Mouse (Mus musculus) lung, postnatal 0 days (tissue): Measurements from ENCODE around the gene Hist1h2bf. TPM values are rescaled to one million over a fixed set of nuclear protein-coding genes. Genes with fewer than 3 reads are reported as not detected.
A peak's percentile ranks its signal among the peaks of the same experiment; 100 is the strongest.

Source experiments
- ATAC-seq: fragments of 200-750 bp; cut with Nextera tagmentation; 2 replicates; pipeline ENCODE4 v1.8.0; 2017; ENCODE audit warnings: moderate library complexity
- DNase-seq: peaks from one replicate; pipeline ENCODE4 v3.0.0-alpha.2; 2016; ENCODE audit warnings: low spot score
- H3K27ac ChIP-seq: fragments of 300-500 bp; sonication (generic); 2 replicates; pipeline ENCODE4 v1.5.1; 2014; ENCODE audit warnings: antibody characterized with exemption, mild to moderate bottlenecking, low read length, mixed read lengths
- H3K27me3 ChIP-seq: fragments of 300-500 bp; sonication (generic); replicated peaks from 2 replicates; pipeline ENCODE4 v1.6.1; 2014; ENCODE audit warnings: low read length, mixed read lengths; ENCODE audit not compliant: insufficient read depth
- H3K36me3 ChIP-seq: fragments of 300-500 bp; sonication (generic); 2 replicates; pipeline ENCODE4 v1.6.1; 2014; ENCODE audit warnings: low read length, mixed read lengths; ENCODE audit not compliant: insufficient read depth
- H3K4me1 ChIP-seq: fragments of 300-500 bp; sonication (generic); 2 replicates; pipeline ENCODE4 v1.6.1; 2014; ENCODE audit warnings: antibody characterized with exemption, low read depth, low read length, mixed read lengths; ENCODE audit not compliant: insufficient read depth
- H3K4me2 ChIP-seq: fragments of 300-500 bp; sonication (generic); replicated peaks from 2 replicates; pipeline ENCODE4 v1.6.1; 2014; ENCODE audit warnings: low read depth, mild to moderate bottlenecking, low read length, moderate library complexity, mixed read lengths
- H3K4me3 ChIP-seq: fragments of 300-500 bp; sonication (generic); 2 replicates; pipeline ENCODE4 v1.5.1; 2014; ENCODE audit warnings: low read depth, low read length
- H3K9ac ChIP-seq: fragments of 300-500 bp; sonication (generic); replicated peaks from 2 replicates; pipeline ENCODE4 v1.6.1; 2014; ENCODE audit warnings: low read depth, mild to moderate bottlenecking
- H3K9me3 ChIP-seq: fragments of 300-500 bp; sonication (generic); 2 replicates; pipeline ENCODE4 v1.6.1; 2016; ENCODE audit warnings: low read length, mixed read lengths
- CTCF ChIP-seq: IDR thresholded peaks from 2 replicates; pipeline ENCODE4 v1.5.1; 2016; ENCODE audit warnings: antibody characterized with exemption, mild to moderate bottlenecking
- EP300 ChIP-seq: IDR thresholded peaks from 2 replicates; pipeline ENCODE4 v1.6.1; 2016; ENCODE audit warnings: antibody characterized with exemption, mild to moderate bottlenecking, control low read depth
- WGBS: fragments of 180-500 bp; shearing (Covaris S2); extraction: QIAGEN DNeasy Blood & Tissue Kit; methylation state at CpG from one replicate; pipeline ENCODE4 v1.1.7; 2014; 5-methylcytosine and 5-hydroxymethylcytosine counted together
- polyA plus RNA-seq: library from polyadenylated mRNA; unstranded; fragments of >200 nt; fragmentation: Nextera tagmentation; extraction: Ambion mirVana; gene quantifications from 2 replicates; pipeline ENCODE4 v1.2.1, GENCODE M21; 2015

Hist1h2bf gene
- polyA plus RNA-seq, 1 experiment from 2014 or later = 0.48 TPM

GRCm38 (mm10) chr13:23585029-23585441 lies 11.0 kb upstream of the Hist1h2bf start:
- TF ChIP-seq EP300 (no peak), CTCF (no peak)
- no peaks in the 10 kb centered on the region for H3K9me3 ChIP-seq
- ATAC-seq (peak; percentile 29), DNase-seq (peak; percentile 88)
- H3K36me3 ChIP-seq = no peaks in the 10 kb centered on the region
- WGBS = under 1% methylated on average over 21 of the region's 21 CpGs
- peak overlapping the region; percentile 97 for H3K27ac ChIP-seq
- peak overlapping the region; percentile 52 for H3K4me3 ChIP-seq
- no peaks in the 10 kb centered on the region for H3K27me3 ChIP-seq
- peak overlapping the region; percentile 58 for H3K9ac ChIP-seq
- peaks cover 10% of the 10 kb centered on the region for H3K4me1 ChIP-seq
- peak overlapping the region; percentile 62 for H3K4me2 ChIP-seq

GRCm38 (mm10) chr13:23584331-23584730 lies 10.3 kb upstream of the Hist1h2bf start:
- peak; percentile 59 for DNase-seq

GRCm38 (mm10) chr13:23583387-23584068 lies 9.5 kb upstream of the Hist1h2bf start:
- peaks cover 10% of the 10 kb centered on the region for H3K4me1 ChIP-seq
- H3K9me3 ChIP-seq = no peaks in the 10 kb centered on the region
- DNase-seq (no peak), ATAC-seq (no peak)
- no peak for TF ChIP-seq CTCF
- no peak for TF ChIP-seq EP300
- no peak overlapping the region for H3K27ac ChIP-seq
- no peak overlapping the region for H3K4me3 ChIP-seq
- H3K36me3 ChIP-seq = no peaks in the 10 kb centered on the region
- H3K4me2 ChIP-seq = no peak overlapping the region; the same call in 1 of the 2 replicates
- no peaks in the 10 kb centered on the region for H3K27me3 ChIP-seq
- no peak overlapping the region for H3K9ac ChIP-seq

More at GRCm38 (mm10) chr13:23584331-23584730, 10.3 kb upstream of the Hist1h2bf start:
- H3K4me3 ChIP-seq = peak overlapping the region; percentile 52
- no peaks in the 10 kb centered on the region for H3K27me3 ChIP-seq
- H3K36me3 ChIP-seq = no peaks in the 10 kb centered on the region
- ATAC-seq = no peak
- TF ChIP-seq CTCF (no peak), EP300 (no peak)
- H3K9ac ChIP-seq = peak overlapping the region; percentile 58; the same call in 1 of the 2 replicates
- H3K4me1 ChIP-seq = peaks cover 10% of the 10 kb centered on the region
- H3K9me3 ChIP-seq = no peaks in the 10 kb centered on the region
- H3K27ac ChIP-seq = peak overlapping the region; percentile 97
- H3K4me2 ChIP-seq = peak overlapping the region; percentile 62

- Histone ChIP-seq H3K9me3 (no peaks in the 10 kb centered on the region), H3K27me3 (no peaks in the 10 kb centered on the region), H3K9ac (peak overlapping the region; percentile 52), H3K36me3 (no peaks in the 10 kb centered on the region), H3K4me3 (peak overlapping the region; percentile 38), H3K27ac (peak overlapping the region; percentile 71; the same call in 1 of the 2 replicates), H3K4me1 (peaks cover 10% of the 10 kb centered on the region), H3K4me2 (peak overlapping the region; percentile 53)
- WGBS = 11% methylated on average over 6 of the region's 6 CpGs
- no peak for ATAC-seq
- DNase-seq = no peak
- TF ChIP-seq EP300 (no peak), CTCF (no peak)
Measured at GRCm38 (mm10) chr13:23582219-23583056, 8.4 kb upstream of the Hist1h2bf start.

- no peaks in the 10 kb centered on the region for H3K36me3 ChIP-seq
- WGBS = under 1% methylated on average over 39 of the region's 43 CpGs
- no peak for TF ChIP-seq CTCF
- TF ChIP-seq EP300 = peak; percentile 97
Measured at GRCm38 (mm10) chr13:23581408-23582218, 7.6 kb upstream of the Hist1h2bf start, which contains the start of gene Hist1h4d. Hist1h4d (plus strand) TSS chr13:23581598.

More at GRCm38 (mm10) chr13:23581408-23582218, 7.6 kb upstream of the Hist1h2bf start, which contains the start of gene Hist1h4d:
- DNase-seq = peak; percentile 98
- H3K4me2 ChIP-seq = peak within 1 kb of the TSS; percentile 53
- H3K4me1 ChIP-seq = peaks cover 8% of the 10 kb centered on the region
- no peaks in the 10 kb centered on the region for H3K9me3 ChIP-seq
- peak within 1 kb of the TSS; percentile 71 for H3K27ac ChIP-seq
- peak; percentile 87 for ATAC-seq
- H3K4me3 ChIP-seq = peak within 1 kb of the TSS; percentile 38
- no peaks in the 10 kb centered on the region for H3K27me3 ChIP-seq
- peak within 1 kb of the TSS; percentile 52 for H3K9ac ChIP-seq
